8 mouse cellular contexts compared by ENCODE assay signal in the genomic region with DNA sequence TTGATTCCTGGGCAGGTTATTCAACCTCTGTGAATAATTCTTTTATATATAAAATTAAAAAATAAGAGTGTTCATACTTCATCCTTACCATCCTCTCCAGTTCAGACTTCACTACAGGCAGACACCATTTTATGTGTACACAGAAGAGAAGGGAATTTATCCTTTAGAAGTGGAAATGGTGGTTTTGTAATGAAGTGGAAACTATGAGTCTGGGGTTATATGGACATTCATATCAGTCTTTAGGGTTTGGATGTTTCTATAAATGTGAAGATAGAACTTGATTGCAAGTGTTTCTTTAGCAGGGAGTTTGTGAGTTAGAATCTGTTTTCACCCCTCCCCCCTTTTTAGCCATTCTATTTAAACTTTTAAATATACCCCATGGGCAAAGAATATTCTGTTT. TPM values are rescaled to one million over a fixed set of nuclear protein-coding genes. Genes with fewer than 3 reads are reported as not detected.
A peak's percentile ranks its signal among the peaks of the same experiment; 100 is the strongest.
DNase-seq lines count a peak whose midpoint lies in the region; ATAC-seq lines count a peak whose summit lies in the region.

No protein-coding gene starts in this region.

- peak overlapping the region; percentile 96 for H3K4me3 ChIP-seq in lung, embryonic 15.5 days
- H3K4me3 ChIP-seq in forebrain, embryonic 15.5 days: peak overlapping the region; percentile 93
- peak overlapping the region; percentile 97 for H3K4me3 ChIP-seq in limb, embryonic 13.5 days
- H3K4me3 ChIP-seq in neural tube, embryonic 15.5 days (replicated peaks): peak overlapping the region; percentile 95

- DNase-seq in lung, postnatal 14 days: no peak
- no peak for DNase-seq in frontal cortex, postnatal 36 days (ENCODE audit: low spot score in 2 of 2)
- DNase-seq in ovary, postnatal 10 days (ENCODE audit: low spot score): no peak
- DNase-seq in layer of hippocampus, postnatal 14 days (ENCODE audit: low spot score in 2 of 2): no peak

- peak overlapping the region; percentile 98; the same call in 1 of the 2 replicates for H3K9ac ChIP-seq in lung, embryonic 15.5 days
- H3K9ac ChIP-seq in forebrain, embryonic 15.5 days (replicated peaks): peak overlapping the region; percentile 92; the same call in 1 of the 2 replicates
- peak overlapping the region; percentile 98 for H3K9ac ChIP-seq in limb, embryonic 13.5 days
- 0 out of 2 replicates have a peak overlapping the region, but pooled peaks have one; percentile 90 for H3K9ac ChIP-seq in neural tube, embryonic 15.5 days (replicated peaks)

- H3K36me3 ChIP-seq in lung, embryonic 15.5 days: no peaks in the 10 kb centered on the region
- no peaks in the 10 kb centered on the region for H3K36me3 ChIP-seq in forebrain, embryonic 15.5 days
- 0 out of 2 replicates have a peak, but pooled peaks cover 4% of the 10 kb centered on the region for H3K36me3 ChIP-seq in limb, embryonic 13.5 days
- no peaks in the 10 kb centered on the region for H3K36me3 ChIP-seq in neural tube, embryonic 15.5 days

- no peak overlapping the region for H3K27ac ChIP-seq in lung, embryonic 15.5 days
- H3K27ac ChIP-seq in forebrain, embryonic 15.5 days (replicated peaks): no peak overlapping the region
- no peak overlapping the region for H3K27ac ChIP-seq in limb, embryonic 13.5 days
- H3K27ac ChIP-seq in neural tube, embryonic 15.5 days (replicated peaks): no peak overlapping the region

- H3K9me3 ChIP-seq in lung, embryonic 15.5 days: no peaks in the 10 kb centered on the region
- H3K9me3 ChIP-seq in forebrain, embryonic 15.5 days: no peaks in the 10 kb centered on the region
- H3K9me3 ChIP-seq in limb, embryonic 13.5 days: no peaks in the 10 kb centered on the region
- no peaks in the 10 kb centered on the region for H3K9me3 ChIP-seq in neural tube, embryonic 15.5 days (replicated peaks)

- H3K4me2 ChIP-seq in lung, embryonic 15.5 days: peak overlapping the region; percentile 63
- peak overlapping the region; percentile 56 for H3K4me2 ChIP-seq in forebrain, embryonic 15.5 days (replicated peaks)
- peak overlapping the region; percentile 77 for H3K4me2 ChIP-seq in limb, embryonic 13.5 days (replicated peaks)
- peak overlapping the region; percentile 68 for H3K4me2 ChIP-seq in neural tube, embryonic 15.5 days

- H3K27me3 ChIP-seq in lung, embryonic 15.5 days: no peaks in the 10 kb centered on the region
- no peaks in the 10 kb centered on the region for H3K27me3 ChIP-seq in forebrain, embryonic 15.5 days
- H3K27me3 ChIP-seq in limb, embryonic 13.5 days: no peaks in the 10 kb centered on the region
- no peaks in the 10 kb centered on the region for H3K27me3 ChIP-seq in neural tube, embryonic 15.5 days (replicated peaks)

- H3K4me1 ChIP-seq in lung, embryonic 15.5 days: peaks cover 24% of the 10 kb centered on the region
- H3K4me1 ChIP-seq in forebrain, embryonic 15.5 days: peaks cover 31% of the 10 kb centered on the region
- peaks cover 25% of the 10 kb centered on the region for H3K4me1 ChIP-seq in limb, embryonic 13.5 days
- peaks cover 34% of the 10 kb centered on the region for H3K4me1 ChIP-seq in neural tube, embryonic 15.5 days

- no peak for ATAC-seq in lung, embryonic 15.5 days (ENCODE audit: borderline replicate concordance, extremely low read depth, low FRiP score, low TSS enrichment)
- ATAC-seq in forebrain, embryonic 15.5 days (replicated peaks): no peak
- no peak for ATAC-seq in limb, embryonic 13.5 days (ENCODE audit: low FRiP score, low read depth)
- ATAC-seq in neural tube, embryonic 15.5 days (ENCODE audit: low FRiP score): no peak

RNA-seq across cellular contexts. Expression of a gene that starts 1.7 kb away (rescaled TPM):
- 53.6 and 53.9 TPM in 2 replicates for polyA plus RNA-seq in lung, embryonic 15.5 days (2015; fragmentation: Nextera tagmentation; extraction: Ambion mirVana)
- 48.5 and 51.8 TPM in 2 replicates for polyA plus RNA-seq in forebrain, embryonic 15.5 days (2015; fragmentation: Nextera tagmentation; extraction: Ambion mirVana)
- 48.5 and 52.7 TPM in 2 replicates for polyA plus RNA-seq in limb, embryonic 13.5 days (2015; fragmentation: Nextera tagmentation; extraction: Ambion mirVana)
- 57.4 and 59.3 TPM in 2 replicates for polyA plus RNA-seq in neural tube, embryonic 15.5 days (2015; fragmentation: Nextera tagmentation; extraction: Ambion mirVana)
- total RNA-seq in layer of hippocampus, postnatal 14 days (2021): 10 to 100 TPM; 47.5 to 52.2 TPM

RNA-seq across cellular contexts. Expression of a gene that starts 52.7 kb away (rescaled TPM):
- polyA plus RNA-seq in lung, embryonic 15.5 days (2015; fragmentation: Nextera tagmentation; extraction: Ambion mirVana): 56.8 and 59.8 TPM in 2 replicates
- polyA plus RNA-seq in forebrain, embryonic 15.5 days (2015; fragmentation: Nextera tagmentation; extraction: Ambion mirVana): 18.0 and 19.8 TPM in 2 replicates
- polyA plus RNA-seq in limb, embryonic 13.5 days (2015; fragmentation: Nextera tagmentation; extraction: Ambion mirVana): 50.3 and 54.9 TPM in 2 replicates
- 10.9 and 20.3 TPM in 2 replicates for polyA plus RNA-seq in neural tube, embryonic 15.5 days (2015; fragmentation: Nextera tagmentation; extraction: Ambion mirVana)
- total RNA-seq in layer of hippocampus, postnatal 14 days (2021): 10 to 100 TPM in 1 of 2 experiments, 1 to 10 TPM in 1; 8.2 to 11.3 TPM
